Mouse (Mus musculus) limb, embryonic 12.5 days (tissue): ENCODE results near the gene Nr6a1. TPM values are rescaled to one million over a fixed set of nuclear protein-coding genes. Genes with fewer than 3 reads are reported as not detected.

Experiments used
- ATAC-seq: fragments of 200-750 bp; cut with Nextera tagmentation; 2 replicates; pipeline ENCODE4 v1.8.0; 2017; ENCODE audit warnings: low read depth, moderate TSS enrichment; ENCODE audit not compliant: insufficient number of reproducible peaks, insufficient read depth, low FRiP score, low TSS enrichment
- H3K27ac ChIP-seq: fragments of 300-500 bp; sonication (generic); 2 replicates; pipeline ENCODE4 v1.5.1; 2016; ENCODE audit warnings: mild to moderate bottlenecking, moderate library complexity
- H3K27me3 ChIP-seq: fragments of 300-500 bp; sonication (generic); 2 replicates; pipeline ENCODE4 v1.6.1; 2016; ENCODE audit warnings: mild to moderate bottlenecking, moderate library complexity
- H3K36me3 ChIP-seq: fragments of 300-500 bp; sonication (generic); 2 replicates; pipeline ENCODE4 v1.6.1; 2016; ENCODE audit warnings: mild to moderate bottlenecking, moderate library complexity
- H3K4me1 ChIP-seq: fragments of 300-500 bp; sonication (generic); replicated peaks from 2 replicates; pipeline ENCODE4 v1.6.1; 2016
- H3K4me2 ChIP-seq: fragments of 300-500 bp; sonication (generic); 2 replicates; pipeline ENCODE4 v1.6.1; 2016; ENCODE audit warnings: mild to moderate bottlenecking, moderate library complexity
- H3K4me3 ChIP-seq: fragments of 300-500 bp; sonication (generic); replicated peaks from 2 replicates; pipeline ENCODE4 v1.5.1; 2016; ENCODE audit warnings: mild to moderate bottlenecking
- H3K9ac ChIP-seq: fragments of 300-500 bp; sonication (generic); replicated peaks from 2 replicates; pipeline ENCODE4 v1.6.1; 2016; ENCODE audit warnings: mild to moderate bottlenecking, moderate library complexity
- H3K9me3 ChIP-seq: fragments of 300-500 bp; sonication (generic); 2 replicates; pipeline ENCODE4 v1.6.1; 2016; ENCODE audit warnings: mild to moderate bottlenecking, moderate library complexity
- WGBS: fragments of 180-500 bp; shearing (Covaris S2); methylation state at CpG from one replicate; pipeline ENCODE4 v1.1.7; 2016; 5-methylcytosine and 5-hydroxymethylcytosine counted together
- microRNA-seq: library from miRNA; unstranded; fragments of <30 nt; microRNA quantifications from one replicate; pipeline ENCODE4, GENCODE M21; 2017
- polyA plus RNA-seq: library from polyadenylated mRNA; unstranded; fragments of >200 nt; fragmentation: Nextera tagmentation; extraction: Ambion mirVana; gene quantifications from 2 replicates; pipeline ENCODE4 v1.2.1, GENCODE M21; 2016

The Nr6a1 gene
- polyA plus RNA-seq, 1 experiment from 2014 or later: 0.85 TPM

DNA sequence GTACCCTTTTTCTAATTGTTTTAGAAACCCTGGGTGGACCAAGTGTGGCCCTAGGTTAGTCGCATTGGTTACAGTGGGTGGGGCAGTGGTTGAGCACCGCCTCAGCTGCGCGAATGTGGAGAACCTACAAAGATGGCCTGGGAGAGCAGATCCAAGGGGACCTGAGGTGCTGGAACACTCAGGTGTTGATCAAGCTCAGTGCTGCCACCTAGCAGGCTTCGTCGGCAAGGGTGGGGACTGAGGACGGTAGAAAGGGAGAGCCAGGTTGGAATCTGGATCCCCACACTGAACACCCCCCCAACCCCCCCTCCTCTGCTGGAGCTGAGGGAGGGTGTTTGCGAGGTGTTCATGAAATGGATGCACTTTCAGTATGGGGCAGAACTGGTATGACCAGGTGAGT is 235.9 kb downstream of the Nr6a1 start:
- H3K27ac ChIP-seq: no peak overlapping the region
- H3K4me3 ChIP-seq: no peak overlapping the region
- no peak for ATAC-seq
- no peaks in the 10 kb centered on the region for H3K36me3 ChIP-seq
- peaks cover 48% of the 10 kb centered on the region for H3K27me3 ChIP-seq
- peaks cover 16% of the 10 kb centered on the region for H3K4me1 ChIP-seq
- no peak overlapping the region for H3K4me2 ChIP-seq
- WGBS: 12% methylated on average over 8 of the region's 8 CpGs
- H3K9ac ChIP-seq: no peak overlapping the region
- no peaks in the 10 kb centered on the region for H3K9me3 ChIP-seq

DNA sequence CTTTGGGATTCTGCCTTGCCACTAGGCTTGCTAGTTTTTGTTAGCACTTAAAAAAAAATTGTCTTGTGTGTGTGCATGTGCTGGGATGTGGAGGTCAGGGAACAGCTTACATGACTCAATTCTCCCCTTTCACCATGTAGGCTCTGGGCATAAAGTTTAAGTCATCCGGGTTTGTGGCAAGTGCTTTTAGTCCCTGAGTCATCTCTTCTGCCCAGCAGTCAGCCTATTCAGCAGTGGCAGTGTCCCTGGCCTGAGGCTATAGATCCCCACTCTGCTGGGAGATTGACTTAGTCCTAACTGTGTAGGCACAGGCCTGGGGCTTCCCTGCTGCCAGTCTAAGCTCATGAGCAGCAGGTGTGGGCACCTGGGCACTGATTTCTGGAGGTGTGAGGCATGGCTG is 237.6 kb downstream of the Nr6a1 start:
- Histone ChIP-seq H3K27me3 (peaks cover 33% of the 10 kb centered on the region), H3K4me1 (peaks cover 16% of the 10 kb centered on the region), H3K9me3 (no peaks in the 10 kb centered on the region), H3K9ac (no peak overlapping the region), H3K4me3 (no peak overlapping the region), H3K4me2 (no peak overlapping the region), H3K36me3 (no peaks in the 10 kb centered on the region), H3K27ac (no peak overlapping the region)
- ATAC-seq: no peak
- 74% methylated on average over 1 of the region's 1 CpGs for WGBS

DNA sequence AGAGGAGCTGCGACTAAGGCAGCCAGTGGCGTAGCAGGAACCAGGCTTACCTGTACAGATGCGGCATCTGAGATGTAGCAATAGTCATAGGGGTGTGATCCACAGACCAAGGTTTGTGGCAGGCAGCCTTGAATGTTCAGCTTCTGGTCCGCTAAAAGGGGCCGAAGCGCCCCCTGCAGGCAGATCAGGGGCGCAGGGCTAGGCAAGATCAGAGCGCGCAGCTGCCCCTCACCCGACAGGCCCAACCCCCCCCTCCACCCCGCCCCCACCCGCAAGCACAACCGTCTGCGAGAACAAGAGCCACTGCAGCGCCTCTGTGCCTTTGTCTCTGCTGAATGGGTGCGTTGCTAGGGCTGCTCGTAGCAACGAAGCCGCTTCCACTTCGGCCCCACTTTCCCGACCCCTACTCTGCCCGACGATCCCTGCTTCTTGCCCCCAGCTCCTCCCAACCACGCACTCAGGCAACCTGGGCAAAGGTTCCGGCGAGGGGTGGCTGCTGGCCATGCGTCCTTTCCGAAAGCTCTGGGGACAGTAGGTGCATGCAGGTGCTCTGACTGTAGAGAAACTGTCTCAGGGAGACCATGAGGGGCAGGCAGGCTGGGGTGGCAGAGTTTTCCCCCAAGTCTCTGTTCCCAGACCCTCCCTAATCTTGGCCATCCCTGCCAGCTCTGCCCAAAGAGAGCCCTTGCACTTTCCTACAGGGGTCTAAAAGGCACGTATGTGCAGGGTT is 238.5 kb downstream of the Nr6a1 start:
- H3K4me1 ChIP-seq: peaks cover 16% of the 10 kb centered on the region
- no peak overlapping the region for H3K27ac ChIP-seq
- no peaks in the 10 kb centered on the region for H3K9me3 ChIP-seq
- peak overlapping the region; percentile 56; the same call in 1 of the 2 replicates for H3K9ac ChIP-seq
- WGBS: 3% methylated on average over 29 of the region's 29 CpGs
- peak overlapping the region; percentile 41 for H3K4me3 ChIP-seq
- H3K4me2 ChIP-seq: peak overlapping the region; percentile 68
- ATAC-seq: peak; percentile 54; the same call in 1 of the 2 replicates
- peaks cover 28% of the 10 kb centered on the region for H3K27me3 ChIP-seq
- no peaks in the 10 kb centered on the region for H3K36me3 ChIP-seq

DNA sequence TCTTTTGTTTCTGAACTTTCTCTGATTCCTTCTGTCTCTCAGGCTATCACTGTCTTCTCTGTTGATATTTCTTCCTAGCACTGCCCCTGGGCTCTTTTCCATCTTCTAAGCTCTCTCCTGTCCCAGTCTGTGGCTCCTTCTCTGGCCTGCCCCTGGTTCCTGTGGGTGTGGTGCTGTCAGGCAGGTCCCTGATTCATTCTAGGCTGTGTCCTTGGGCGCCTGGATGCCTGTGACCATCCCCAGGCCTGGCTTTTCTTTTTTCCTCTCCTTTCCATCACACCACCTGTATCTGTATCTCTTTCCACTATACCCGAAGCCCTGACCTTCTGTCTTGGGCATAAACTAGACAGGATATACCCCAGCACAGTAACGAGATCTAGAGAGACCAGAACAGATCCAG is 241.7 kb downstream of the Nr6a1 start:
- Histone ChIP-seq H3K27me3 (peaks cover 19% of the 10 kb centered on the region), H3K27ac (no peak overlapping the region), H3K4me3 (no peak overlapping the region), H3K36me3 (no peaks in the 10 kb centered on the region), H3K4me1 (peaks cover 16% of the 10 kb centered on the region), H3K4me2 (no peak overlapping the region), H3K9ac (no peak overlapping the region), H3K9me3 (no peaks in the 10 kb centered on the region)
- ATAC-seq: no peak
- 60% methylated on average over 3 of the region's 3 CpGs for WGBS

DNA sequence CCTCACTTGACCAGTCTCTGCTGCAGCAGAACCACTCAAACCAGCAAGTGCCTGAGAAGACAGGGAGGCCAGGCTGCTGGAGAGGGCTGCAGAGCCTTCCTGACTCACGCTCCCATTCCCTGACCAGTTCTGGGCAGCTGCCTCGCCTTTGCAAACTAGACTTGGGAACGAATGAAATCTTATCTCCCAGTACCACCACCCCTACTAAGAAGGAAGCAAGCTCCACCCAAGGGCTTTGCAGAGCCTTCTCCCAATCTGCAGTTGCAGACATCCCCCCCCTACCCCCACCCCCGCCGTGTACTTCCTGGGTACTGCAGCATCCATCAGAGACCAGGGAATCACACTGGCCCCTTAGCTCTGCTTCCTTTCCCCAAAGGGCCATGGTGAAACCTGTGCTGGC is 244.4 kb downstream of the Nr6a1 start:
- Histone ChIP-seq H3K4me1 (no peaks in the 10 kb centered on the region), H3K9me3 (no peaks in the 10 kb centered on the region), H3K4me3 (no peak overlapping the region), H3K9ac (no peak overlapping the region), H3K4me2 (no peak overlapping the region), H3K27ac (no peak overlapping the region), H3K36me3 (no peaks in the 10 kb centered on the region), H3K27me3 (peaks cover 10% of the 10 kb centered on the region; the same call in 1 of the 2 replicates)
- 69% methylated on average over 5 of the region's 5 CpGs for WGBS
- ATAC-seq: no peak

DNA sequence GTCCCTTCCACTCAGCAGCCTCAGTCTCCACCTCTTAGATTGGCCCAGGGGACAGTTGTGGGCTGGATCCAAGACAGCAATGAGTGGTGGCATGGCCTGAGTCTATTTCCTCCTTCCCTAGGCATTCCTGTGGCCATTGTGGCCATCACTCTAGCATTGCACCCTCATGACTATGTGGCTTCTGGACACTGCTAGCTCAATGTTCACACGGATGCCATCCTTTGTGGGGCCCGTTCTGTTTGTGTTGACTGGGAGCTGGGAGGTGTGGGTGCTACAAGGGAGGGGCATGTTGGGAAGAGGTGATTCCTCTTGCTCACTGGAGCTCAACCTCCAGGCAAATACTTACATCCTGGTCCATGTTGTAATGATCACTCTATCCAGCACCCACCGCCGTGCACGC is 245.3 kb downstream of the Nr6a1 start:
- H3K9ac ChIP-seq: no peak overlapping the region
- no peak for ATAC-seq
- H3K9me3 ChIP-seq: no peaks in the 10 kb centered on the region
- WGBS: 85% methylated on average over 5 of the region's 5 CpGs
- H3K36me3 ChIP-seq: no peaks in the 10 kb centered on the region
- H3K4me2 ChIP-seq: no peak overlapping the region
- H3K27me3 ChIP-seq: peaks cover 9% of the 10 kb centered on the region; the same call in 1 of the 2 replicates
- no peak overlapping the region for H3K27ac ChIP-seq
- no peaks in the 10 kb centered on the region for H3K4me1 ChIP-seq
- no peak overlapping the region for H3K4me3 ChIP-seq

DNA sequence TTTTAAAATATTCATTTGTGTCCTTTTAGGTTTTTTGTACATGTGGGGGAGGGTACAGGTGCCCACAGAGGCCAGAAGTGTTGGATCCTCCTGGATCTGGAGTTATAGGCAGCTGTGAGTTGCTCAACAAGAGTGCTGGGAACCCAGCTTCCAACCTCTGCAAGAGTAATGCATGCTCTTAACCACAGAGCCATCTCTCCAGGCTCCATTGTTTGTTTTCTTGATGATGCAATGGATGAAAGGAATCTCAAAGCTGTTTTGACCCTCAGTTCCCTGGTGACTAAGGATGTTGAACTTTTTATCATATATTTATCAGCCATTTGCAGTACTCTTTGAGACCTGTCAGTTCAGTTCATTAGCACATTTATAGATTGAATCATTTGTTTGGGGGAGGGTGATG is 248.5 kb downstream of the Nr6a1 start:
- Histone ChIP-seq H3K4me3 (no peak overlapping the region), H3K27me3 (peaks cover 10% of the 10 kb centered on the region; the same call in 1 of the 2 replicates), H3K9me3 (no peaks in the 10 kb centered on the region), H3K4me2 (no peak overlapping the region), H3K27ac (no peak overlapping the region), H3K36me3 (no peaks in the 10 kb centered on the region), H3K4me1 (no peaks in the 10 kb centered on the region), H3K9ac (no peak overlapping the region)
- no peak for ATAC-seq

DNA sequence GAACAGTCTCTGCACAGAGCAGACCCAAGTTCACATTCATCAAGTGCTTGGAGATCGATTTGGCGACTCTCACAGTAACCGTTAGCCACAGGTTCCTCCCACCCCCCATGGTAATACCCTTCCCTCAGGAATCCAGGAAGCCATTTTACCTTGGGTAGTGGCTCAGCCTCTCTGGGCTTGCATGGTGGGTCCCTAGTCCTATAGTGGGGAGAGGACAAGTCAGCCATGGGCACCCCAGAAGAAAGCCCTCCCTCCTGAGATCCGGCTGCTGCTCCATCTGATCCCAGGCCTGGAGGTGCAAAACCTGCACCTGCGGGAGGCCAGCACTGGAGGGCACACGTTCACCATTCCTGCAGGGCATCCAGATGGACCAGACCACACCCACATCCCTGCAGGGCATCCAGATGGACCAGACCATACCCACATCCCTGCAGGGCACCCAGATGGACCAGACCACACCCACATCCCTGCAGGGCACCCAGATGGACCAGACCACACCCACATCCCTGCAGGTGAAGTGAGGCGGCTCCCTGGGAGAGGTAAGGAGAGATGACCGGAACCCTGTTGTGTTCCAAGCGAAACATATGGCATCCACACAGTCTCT is 252.0 kb downstream of the Nr6a1 start:
- ATAC-seq: no peak
- 60% methylated on average over 9 of the region's 9 CpGs for WGBS
- H3K36me3 ChIP-seq: no peaks in the 10 kb centered on the region
- H3K4me3 ChIP-seq: no peak overlapping the region
- no peaks in the 10 kb centered on the region for H3K4me1 ChIP-seq
- H3K4me2 ChIP-seq: no peak overlapping the region
- H3K27me3 ChIP-seq: peaks cover 33% of the 10 kb centered on the region
- no peak overlapping the region for H3K27ac ChIP-seq
- no peak overlapping the region for H3K9ac ChIP-seq
- H3K9me3 ChIP-seq: no peaks in the 10 kb centered on the region

Small RNA genes lying within 50 kb of the gene (microRNA-seq; reads per million reads assigned to microRNA genes)
- gene Mir181a-2: 699 reads per million, percentile 72 among the genes with 10 or more reads in this experiment
- 3,084 reads per million, percentile 86 among the genes with 10 or more reads in this experiment for gene Mir181b-2

Other genes starting within 250 kb of the Nr6a1 start
- gene Nr5a1, start 213.1 kb downstream of the Nr6a1 start, polyA plus RNA-seq: 0.12 and 0.14 TPM in 2 replicates
- 4.7 and 6.2 TPM in 2 replicates for gene Olfml2a, start 4.3 kb upstream of the Nr6a1 start, polyA plus RNA-seq
- 1.4 and 1.8 TPM in 2 replicates for gene Wdr38, start 69.8 kb upstream of the Nr6a1 start, polyA plus RNA-seq
- 111 and 118 TPM in 2 replicates for gene Arpc5l, start 77.7 kb upstream of the Nr6a1 start, polyA plus RNA-seq
- gene Rpl35, start 77.9 kb upstream of the Nr6a1 start, polyA plus RNA-seq: 1,152 and 1,201 TPM in 2 replicates
- gene Golga1, start 137.9 kb upstream of the Nr6a1 start, polyA plus RNA-seq: 28.8 and 29.6 TPM in 2 replicates